Mouse (Mus musculus): Measurements from ENCODE around the gene Gm20388.

DNA sequence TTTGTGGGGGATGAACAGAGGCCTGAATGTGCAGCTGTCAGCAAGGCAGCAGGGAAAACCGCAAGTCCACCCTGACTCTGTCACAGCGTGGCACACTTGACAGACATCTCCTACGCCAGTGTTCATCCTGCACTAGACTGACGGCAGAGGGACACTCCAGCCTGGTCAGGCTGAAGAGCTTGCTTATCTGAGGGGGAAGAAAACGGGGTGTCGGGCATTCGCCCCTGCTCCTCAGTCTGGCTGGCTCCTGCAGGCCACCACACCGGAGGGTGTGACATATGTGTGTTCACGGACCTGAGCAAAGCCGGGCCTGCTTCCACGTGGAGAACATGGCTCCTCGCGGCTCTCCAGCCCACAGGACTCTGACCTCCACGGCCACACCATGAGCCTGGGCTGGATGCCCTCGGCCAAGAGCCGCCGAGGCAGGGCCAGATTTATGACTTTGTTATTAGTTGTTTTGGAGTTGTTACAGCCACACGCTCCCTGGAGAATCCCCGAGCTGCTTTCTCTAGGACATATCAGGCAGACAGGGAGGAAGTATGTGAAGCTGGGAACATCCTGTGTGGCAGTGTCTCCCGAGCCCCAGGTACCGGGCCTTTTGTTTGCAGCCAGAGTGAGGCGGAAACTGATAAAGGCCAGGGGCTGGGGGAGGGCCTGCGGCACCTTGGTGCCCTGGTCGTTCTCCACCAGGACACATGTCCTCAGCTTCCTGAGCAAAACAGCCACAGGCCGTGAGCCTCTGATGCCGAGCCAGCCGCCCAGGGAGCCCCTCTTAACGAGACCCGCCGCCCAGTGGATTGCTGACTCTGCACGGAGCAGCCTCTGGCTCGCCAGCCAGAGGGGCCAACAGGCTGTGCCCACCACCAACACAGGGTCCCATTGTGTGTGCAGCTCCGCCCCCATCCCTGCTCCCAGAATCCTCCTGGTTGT, 1424.1 kb downstream of the Gm20388 start:
- TF ChIP-seq GATA1 (IDR thresholded peaks at IDR 0.05; ENCODE audit: borderline replicate concordance, low read length) (no peak), CTCF (IDR thresholded peaks at IDR 0.05; ENCODE audit: low read depth, low read length) (no peak), TAL1 (conservative IDR thresholded peaks at IDR 0.05; ENCODE audit: low read depth, low read length) (no peak), POLR2AphosphoS5 (IDR thresholded peaks at IDR 0.05; ENCODE audit: insufficient replicate concordance, low read depth, low read length) (no peak), GATA2 (IDR thresholded peaks at IDR 0.05; ENCODE audit: borderline replicate concordance, low read depth, low read length) (no peak)

Data from G1E (cell line).